Mouse (Mus musculus) macrophage (primary cell): Measurements from ENCODE around the gene Gm49318. TPM values are rescaled to one million over a fixed set of nuclear protein-coding genes. Genes with fewer than 3 reads are reported as not detected.
"Not testable (repeated sequence)": the region's sequence is repeated elsewhere in the genome, so short reads cannot be mapped to it uniquely, and the experiment has no call there.

Source experiments
- H3K27ac ChIP-seq: fragments of 350-480 bp; formaldehyde crosslinking; 2 replicates; pipeline ENCODE4 v1.9.0; 2021
- H3K36me3 ChIP-seq: fragments of 350-480 bp; formaldehyde crosslinking; 2 replicates; pipeline ENCODE4 v1.9.0; 2021; ENCODE audit errors: inconsistent target
- H3K4me3 ChIP-seq: fragments of 350-480 bp; formaldehyde crosslinking; 2 replicates; pipeline ENCODE4 v1.9.0; 2021; ENCODE audit errors: inconsistent target
- H3K79me2 ChIP-seq: fragments of 350-480 bp; formaldehyde crosslinking; 2 replicates; pipeline ENCODE4 v1.9.0; 2021; ENCODE audit errors: inconsistent target
- WGBS: methylation state at CpG from one replicate; pipeline ENCODE4 v1.1.7; 2026; ENCODE audit warnings: inconsistent platforms; ENCODE audit not compliant: missing documents; 5-methylcytosine and 5-hydroxymethylcytosine counted together
- polyA plus RNA-seq: library from polyadenylated mRNA; stranded (reverse); fragments of 250-400 nt; gene quantifications from 3 replicates; pipeline ENCODE4 v1.2.4, GENCODE M21; 2018; ENCODE audit warnings: inconsistent platforms

Gm49318 gene
- polyA plus RNA-seq, 1 experiment from 2014 or later: not detected

DNA sequence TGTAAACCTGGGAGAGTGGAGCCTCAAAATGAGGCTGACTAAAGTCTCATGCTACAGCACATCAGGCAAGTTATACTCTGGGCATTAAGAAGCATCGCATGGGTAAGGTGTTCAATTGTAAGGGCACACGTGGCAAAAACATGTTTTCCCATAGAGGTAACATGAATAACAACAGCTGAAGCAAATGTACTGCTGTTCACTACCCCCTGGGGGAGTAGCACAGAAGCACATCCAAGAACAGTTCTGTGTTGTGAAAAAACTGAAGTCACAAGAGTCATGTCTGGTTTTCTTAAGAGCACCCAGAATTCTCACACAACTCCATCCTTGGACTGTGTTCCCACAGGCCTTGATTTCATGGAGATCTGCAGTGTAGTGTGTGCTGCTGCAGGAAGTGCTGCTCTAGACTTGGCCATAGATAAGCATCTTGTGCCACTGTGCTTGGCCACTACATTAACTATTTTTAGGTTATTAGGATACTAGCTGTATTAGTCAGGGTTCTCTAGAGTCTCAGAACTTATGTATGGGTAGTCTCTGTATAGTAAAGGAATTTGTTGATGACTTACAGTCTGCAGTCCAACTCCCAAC is 16.1 kb upstream of the Gm49318 start:
- no peaks in the 10 kb centered on the region for H3K79me2 ChIP-seq
- no peak overlapping the region for H3K4me3 ChIP-seq
- 85% methylated on average over 2 of the region's 2 CpGs for WGBS
- H3K27ac ChIP-seq: no peak overlapping the region
- H3K36me3 ChIP-seq: no peaks in the 10 kb centered on the region

DNA sequence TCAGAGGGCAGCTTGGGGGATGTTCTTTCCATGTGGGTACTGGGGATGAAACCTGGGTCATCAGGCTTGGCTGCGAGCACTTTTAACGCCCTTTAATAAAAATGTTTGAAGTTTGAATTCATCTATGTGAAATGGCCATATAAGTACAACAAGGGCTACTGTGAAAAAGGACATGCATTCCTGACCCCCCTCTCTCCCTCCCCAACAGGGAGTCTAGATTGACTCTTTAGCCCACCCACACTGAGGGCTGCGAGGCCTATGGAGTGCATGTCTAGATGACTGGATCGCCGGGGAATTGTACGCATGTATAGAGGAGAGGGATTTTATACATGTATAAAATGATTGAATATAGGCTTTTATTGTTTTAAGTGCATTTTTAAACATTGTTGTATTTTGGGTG is 15.0 kb upstream of the Gm49318 start:
- Histone ChIP-seq H3K27ac (no peak overlapping the region; the same call in 1 of the 2 replicates), H3K36me3 (no peaks in the 10 kb centered on the region), H3K79me2 (no peaks in the 10 kb centered on the region), H3K4me3 (peak overlapping the region; percentile 86)
- WGBS: 92% methylated on average over 6 of the region's 6 CpGs

DNA sequence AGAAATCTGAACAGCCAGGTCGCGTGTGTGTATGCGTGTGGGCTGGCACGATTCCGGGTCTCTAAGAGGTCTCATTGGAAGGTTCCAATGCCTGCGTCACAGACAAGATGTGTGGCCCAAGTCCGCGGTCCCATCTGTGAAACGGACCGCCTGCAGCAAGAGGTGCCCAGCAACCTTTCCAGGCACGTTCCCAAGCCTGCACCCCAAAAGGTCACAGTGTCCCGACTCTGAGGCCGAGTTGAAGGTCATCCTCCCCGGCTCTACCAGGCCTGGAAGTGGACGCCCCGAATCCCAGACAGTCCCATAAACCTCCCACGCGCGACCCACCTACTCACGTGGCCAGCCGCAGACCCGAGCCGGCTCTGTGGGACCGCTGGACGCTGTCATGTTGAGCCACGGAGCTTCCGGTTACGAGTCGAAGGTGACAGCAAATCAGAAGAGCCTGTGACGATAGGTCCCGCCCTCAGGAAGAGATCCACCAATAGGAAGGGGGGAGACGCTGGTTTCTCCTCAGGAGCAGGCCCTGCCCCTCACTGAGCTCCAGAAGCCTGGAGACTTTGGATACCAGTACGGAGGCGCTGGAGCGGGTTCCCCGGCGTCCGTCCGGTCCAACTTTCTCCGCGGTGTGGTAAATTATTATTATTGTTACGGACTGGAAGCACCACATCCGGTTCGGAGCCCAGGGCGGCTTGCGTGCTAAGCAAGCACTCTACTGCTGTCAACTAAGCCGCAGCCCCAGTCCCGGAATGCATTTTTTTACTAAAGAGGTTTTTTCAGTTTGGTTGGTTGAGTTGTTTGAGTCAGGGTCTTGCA is 14.2 kb upstream of the Gm49318 start, which contains the start of gene Ecsit:
TSS of gene Ecsit (minus strand) at position 417 of the 813 bp plus-strand sequence.
- H3K27ac ChIP-seq: peak within 1 kb of the TSS; percentile 33
- under 1% methylated on average over 48 of the region's 48 CpGs for WGBS

DNA sequence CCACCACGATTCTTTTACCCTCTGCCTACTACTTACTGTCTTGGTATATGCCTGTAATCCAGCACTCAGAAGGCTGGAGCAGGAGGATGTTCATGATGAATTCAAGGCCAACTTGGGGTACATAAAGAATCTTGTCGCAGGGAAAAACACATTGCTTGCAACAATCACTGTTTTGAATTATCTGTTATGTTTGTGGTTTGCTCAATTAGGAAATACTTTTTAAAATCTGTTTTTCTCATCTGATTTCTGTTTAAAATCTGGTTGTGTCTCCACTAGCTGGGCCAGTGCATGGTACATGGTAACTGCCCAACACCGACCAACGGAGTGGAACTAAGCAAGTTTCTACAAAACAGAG is 13.6 kb upstream of the Gm49318 start:
- 31% methylated on average over 4 of the region's 4 CpGs for WGBS
- Histone ChIP-seq H3K79me2 (no peaks in the 10 kb centered on the region), H3K4me3 (peak overlapping the region; percentile 86), H3K36me3 (no peaks in the 10 kb centered on the region), H3K27ac (peak overlapping the region; percentile 33)

More for the DNA sequence above, 14.2 kb upstream of the Gm49318 start, which contains the start of gene Ecsit:
- H3K4me3 ChIP-seq: peak within 1 kb of the TSS; percentile 86
- no peaks in the 10 kb centered on the region for H3K79me2 ChIP-seq
- H3K36me3 ChIP-seq: no peaks in the 10 kb centered on the region

DNA sequence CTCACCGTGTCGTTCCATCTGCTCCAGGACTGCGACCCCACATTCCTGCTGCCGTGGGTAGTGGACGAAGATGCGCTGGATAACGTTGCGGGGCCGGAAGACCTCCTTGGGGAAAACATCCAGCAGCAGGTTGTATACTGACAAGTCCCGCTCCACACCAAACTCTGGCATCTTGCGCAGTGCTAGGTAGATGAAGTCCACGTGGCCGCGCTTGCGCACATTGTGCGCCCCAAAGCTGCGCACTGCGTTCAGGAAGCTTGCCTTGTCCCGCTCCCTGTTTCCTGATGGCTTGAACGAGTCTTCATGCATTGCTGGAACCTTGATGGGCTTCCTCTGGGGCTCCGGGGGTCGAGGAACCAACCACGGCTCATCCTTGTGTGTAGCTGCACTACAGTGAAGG is 5.2 kb upstream of the Gm49318 start:
- no peaks in the 10 kb centered on the region for H3K79me2 ChIP-seq
- H3K27ac ChIP-seq: no peak overlapping the region
- over 99% methylated on average over 23 of the region's 23 CpGs for WGBS
- H3K36me3 ChIP-seq: 0 out of 2 replicates have a peak, but pooled peaks cover 6% of the 10 kb centered on the region
- H3K4me3 ChIP-seq: no peak overlapping the region

DNA sequence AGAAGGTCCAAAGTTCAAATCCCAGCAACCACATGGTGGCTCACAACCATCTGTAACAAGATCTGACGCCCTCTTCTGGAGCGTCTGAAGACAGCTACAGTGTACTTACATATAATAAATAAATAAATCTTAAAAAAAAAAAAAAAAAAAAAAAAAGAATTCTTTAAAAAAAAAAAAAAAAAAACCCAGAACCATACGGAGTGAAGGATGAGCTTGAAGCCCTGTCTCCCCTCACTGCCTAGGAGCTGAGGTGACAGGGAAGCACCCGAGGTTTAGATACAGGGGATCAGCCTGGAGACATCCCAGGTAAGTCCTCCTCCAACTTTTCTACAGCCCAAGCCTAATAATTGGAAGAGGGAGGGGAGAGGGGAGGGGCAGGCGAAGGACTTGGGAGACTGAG is 4.7 kb upstream of the Gm49318 start:
- 84% methylated on average over 3 of the region's 5 CpGs for WGBS
- not testable (repeated sequence) for H3K36me3 ChIP-seq, H3K79me2 ChIP-seq, H3K4me3 ChIP-seq, H3K27ac ChIP-seq

DNA sequence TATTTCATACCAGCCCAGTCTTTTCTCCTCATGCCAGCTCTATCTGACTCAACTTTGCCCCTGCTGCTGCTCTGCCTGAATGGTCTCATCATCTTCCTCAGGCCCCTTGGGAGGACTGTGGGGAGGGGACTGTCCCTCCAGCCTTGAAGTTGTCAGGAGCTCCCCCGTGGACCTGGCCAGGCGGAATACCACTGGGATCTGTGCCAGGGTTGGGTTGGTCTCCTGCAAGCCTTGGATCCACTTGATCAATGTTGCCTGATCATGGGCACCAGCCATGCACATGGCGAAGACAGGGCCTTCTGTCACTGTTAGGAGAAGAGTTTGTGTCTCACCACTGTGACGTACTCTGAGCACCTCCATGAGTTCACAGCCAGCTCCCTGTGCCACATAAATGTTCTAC is 1.2 kb upstream of the Gm49318 start:
- 100% methylated on average over 4 of the region's 4 CpGs for WGBS

DNA sequence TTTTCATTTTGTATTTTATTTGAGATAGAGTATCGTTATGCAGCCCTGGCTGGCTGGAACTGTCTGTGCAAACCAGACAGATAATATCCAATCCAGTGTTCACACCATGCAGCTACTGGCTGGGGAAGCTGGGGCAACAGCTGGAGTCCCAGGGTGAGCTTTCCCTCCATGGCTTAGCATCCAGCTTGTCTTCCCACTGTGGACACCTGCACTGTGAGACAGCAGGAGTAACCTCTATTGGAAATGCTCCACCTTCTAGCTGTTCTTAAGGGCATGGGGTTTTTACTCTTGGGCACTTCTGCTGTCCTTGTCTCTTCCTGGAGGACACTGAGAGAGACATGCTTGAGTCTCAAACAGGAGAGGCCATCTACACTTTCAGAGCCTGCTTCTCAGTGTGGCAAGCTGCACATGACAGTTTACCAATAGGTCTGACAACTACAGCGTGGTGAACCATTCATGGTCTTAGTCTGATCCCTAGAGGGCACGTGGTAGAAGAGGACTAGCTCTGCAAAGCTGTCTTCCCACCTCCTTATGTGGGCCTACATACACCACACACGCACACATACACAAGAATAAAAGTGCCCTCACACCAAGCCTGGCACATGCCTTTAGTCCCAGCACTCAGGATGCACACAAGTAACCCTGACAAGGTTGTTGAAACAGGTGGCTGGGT is 1.0 kb downstream of the Gm49318 start:
- WGBS: 76% methylated on average over 4 of the region's 4 CpGs
- Histone ChIP-seq H3K27ac (no peak overlapping the region), H3K79me2 (no peaks in the 10 kb centered on the region), H3K4me3 (peak overlapping the region; percentile 21; the same call in 1 of the 2 replicates), H3K36me3 (peaks cover 7% of the 10 kb centered on the region)

More for the DNA sequence above, 1.2 kb upstream of the Gm49318 start:
- Histone ChIP-seq H3K27ac (no peak overlapping the region), H3K36me3 (0 out of 2 replicates have a peak, but pooled peaks cover 6% of the 10 kb centered on the region), H3K4me3 (no peak overlapping the region), H3K79me2 (no peaks in the 10 kb centered on the region)

DNA sequence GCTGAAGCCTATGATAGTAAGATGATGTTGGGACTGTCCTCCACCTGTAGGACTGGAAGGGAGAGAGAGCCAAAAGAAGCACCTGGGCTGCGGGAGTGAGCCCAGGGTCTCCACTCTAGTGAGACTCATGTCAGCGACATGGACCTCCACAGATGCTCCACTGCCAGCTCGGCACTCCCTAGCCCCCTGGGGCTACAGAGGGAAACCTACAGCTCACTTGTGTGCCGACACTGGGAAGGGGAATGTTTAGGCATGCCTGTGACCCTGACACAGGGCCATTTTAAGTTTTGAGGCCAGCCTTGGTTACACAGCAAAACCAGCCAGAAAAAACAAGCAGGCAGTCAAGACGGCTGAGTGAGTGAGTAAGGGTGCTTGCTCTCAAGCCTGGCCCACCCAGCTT is 3.9 kb downstream of the Gm49318 start:
- peaks cover 19% of the 10 kb centered on the region for H3K36me3 ChIP-seq
- WGBS: 98% methylated on average over 5 of the region's 5 CpGs

DNA sequence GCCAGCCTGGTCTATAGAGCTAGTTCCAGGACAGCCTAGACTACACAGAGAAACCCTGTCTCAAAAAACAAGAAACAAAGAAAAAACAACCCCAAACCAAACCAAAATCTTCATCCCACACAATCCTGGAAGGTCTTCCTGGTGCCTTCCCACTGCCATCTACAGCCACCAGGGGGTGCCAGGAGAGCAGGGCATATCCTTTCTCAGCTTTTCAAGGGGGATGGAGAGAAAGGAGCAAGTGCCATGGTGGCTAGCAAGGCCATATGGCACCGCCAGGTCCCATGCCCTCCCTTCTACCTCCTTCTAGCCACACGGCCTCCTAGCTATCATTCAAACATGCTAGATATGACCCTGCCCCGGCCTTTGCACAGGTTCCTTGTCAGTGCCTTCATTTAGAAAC is 4.6 kb downstream of the Gm49318 start:
- no peak overlapping the region for H3K4me3 ChIP-seq
- H3K36me3 ChIP-seq: peaks cover 19% of the 10 kb centered on the region
- WGBS: 87% methylated on average over 3 of the region's 3 CpGs
- no peaks in the 10 kb centered on the region for H3K79me2 ChIP-seq
- no peak overlapping the region for H3K27ac ChIP-seq

More for the DNA sequence above, 3.9 kb downstream of the Gm49318 start:
- H3K79me2 ChIP-seq: no peaks in the 10 kb centered on the region
- H3K27ac ChIP-seq: no peak overlapping the region
- H3K4me3 ChIP-seq: no peak overlapping the region

DNA sequence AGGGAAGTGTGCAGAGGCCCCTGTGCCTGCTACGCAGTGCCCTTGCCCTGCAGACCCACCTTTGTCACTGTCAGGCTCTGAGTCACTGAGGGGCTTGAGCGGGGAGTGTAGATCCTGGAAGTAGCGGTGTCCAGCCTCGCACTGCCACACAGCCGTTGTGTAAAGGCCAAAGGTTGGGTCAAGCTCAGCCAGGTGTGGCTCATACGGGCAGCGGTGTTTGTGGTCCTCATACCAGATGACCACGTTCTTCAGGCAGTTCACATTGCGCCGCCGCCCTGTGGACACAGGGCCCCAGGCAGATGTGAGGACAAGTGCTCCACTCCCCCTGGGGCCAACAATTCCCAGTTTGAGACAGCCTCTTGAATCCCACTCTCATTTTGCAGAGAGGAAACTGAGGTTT is 5.4 kb downstream of the Gm49318 start:
- H3K36me3 ChIP-seq: peaks cover 19% of the 10 kb centered on the region
- 93% methylated on average over 11 of the region's 11 CpGs for WGBS

DNA sequence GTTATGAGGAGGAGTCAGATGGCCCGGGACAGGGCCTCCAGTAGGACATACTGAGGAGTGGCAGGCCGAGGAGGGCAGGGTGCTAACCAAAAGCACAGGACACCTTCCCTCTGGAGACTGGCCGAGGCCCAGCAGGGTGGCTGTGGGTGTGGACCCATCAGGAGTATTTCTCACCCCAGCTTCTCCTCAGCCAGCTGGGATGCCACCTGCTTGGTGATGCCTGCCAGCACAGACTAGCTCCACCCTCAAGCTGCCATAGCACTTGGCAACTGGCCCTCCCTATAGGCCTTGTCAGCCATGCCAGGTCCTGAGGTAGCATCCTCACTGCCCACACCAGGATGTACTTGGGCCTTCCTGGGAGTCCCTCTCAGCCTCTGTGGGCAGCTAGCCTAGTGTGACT is 6.7 kb downstream of the Gm49318 start:
- Histone ChIP-seq H3K4me3 (no peak overlapping the region), H3K27ac (no peak overlapping the region), H3K79me2 (no peaks in the 10 kb centered on the region), H3K36me3 (peaks cover 19% of the 10 kb centered on the region)
- 96% methylated on average over 3 of the region's 3 CpGs for WGBS

More for the DNA sequence above, 5.4 kb downstream of the Gm49318 start:
- no peak overlapping the region for H3K27ac ChIP-seq
- H3K79me2 ChIP-seq: no peaks in the 10 kb centered on the region
- H3K4me3 ChIP-seq: no peak overlapping the region

DNA sequence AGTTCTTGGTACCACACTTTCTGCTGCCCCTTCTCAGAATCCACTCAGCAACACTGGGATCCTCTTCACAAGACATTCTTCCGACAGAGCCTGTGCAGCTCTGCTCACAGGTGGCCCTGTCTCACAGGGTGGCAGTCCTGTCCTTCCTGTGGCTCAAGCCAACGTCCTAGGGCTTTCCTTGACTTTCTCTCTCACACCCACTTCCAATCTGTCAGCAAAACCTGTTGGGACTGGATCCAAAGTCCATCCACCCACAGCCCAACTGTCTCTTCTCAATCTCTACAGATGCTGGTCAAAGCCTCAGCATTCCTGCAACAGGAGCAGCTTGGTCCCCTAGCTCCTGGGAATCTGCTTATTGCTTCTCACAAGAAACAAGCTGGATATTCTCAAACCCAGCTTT is 9.7 kb downstream of the Gm49318 start:
- no peak overlapping the region for H3K4me3 ChIP-seq
- H3K27ac ChIP-seq: no peak overlapping the region
- H3K36me3 ChIP-seq: peaks cover 19% of the 10 kb centered on the region
- no peaks in the 10 kb centered on the region for H3K79me2 ChIP-seq
- WGBS: 95% methylated on average over 2 of the region's 2 CpGs

DNA sequence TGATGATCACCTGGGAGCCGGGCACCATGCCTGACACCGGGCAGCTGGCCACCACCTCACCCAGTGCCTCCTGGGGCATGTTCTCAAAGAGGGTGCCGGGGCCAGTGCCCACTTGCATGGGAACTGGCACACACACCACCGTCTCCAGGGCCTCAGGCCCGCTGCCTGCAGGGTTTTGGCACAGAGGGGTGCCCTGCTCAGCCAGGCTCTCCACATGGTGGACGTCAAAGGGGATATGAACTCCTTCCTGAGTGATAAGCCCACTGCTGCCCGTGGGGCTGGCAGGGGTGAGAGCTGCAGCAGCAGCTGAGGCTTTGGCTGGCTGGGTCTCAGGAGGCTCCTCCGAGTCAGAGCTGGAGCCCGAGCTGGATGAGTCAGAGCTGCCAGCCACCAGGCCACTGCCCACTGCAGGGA is 13.0 kb downstream of the Gm49318 start:
- H3K27ac ChIP-seq: no peak overlapping the region
- no peak overlapping the region for H3K4me3 ChIP-seq
- WGBS: 91% methylated on average over 8 of the region's 9 CpGs
- H3K36me3 ChIP-seq: no peaks in the 10 kb centered on the region
- H3K79me2 ChIP-seq: no peaks in the 10 kb centered on the region

DNA sequence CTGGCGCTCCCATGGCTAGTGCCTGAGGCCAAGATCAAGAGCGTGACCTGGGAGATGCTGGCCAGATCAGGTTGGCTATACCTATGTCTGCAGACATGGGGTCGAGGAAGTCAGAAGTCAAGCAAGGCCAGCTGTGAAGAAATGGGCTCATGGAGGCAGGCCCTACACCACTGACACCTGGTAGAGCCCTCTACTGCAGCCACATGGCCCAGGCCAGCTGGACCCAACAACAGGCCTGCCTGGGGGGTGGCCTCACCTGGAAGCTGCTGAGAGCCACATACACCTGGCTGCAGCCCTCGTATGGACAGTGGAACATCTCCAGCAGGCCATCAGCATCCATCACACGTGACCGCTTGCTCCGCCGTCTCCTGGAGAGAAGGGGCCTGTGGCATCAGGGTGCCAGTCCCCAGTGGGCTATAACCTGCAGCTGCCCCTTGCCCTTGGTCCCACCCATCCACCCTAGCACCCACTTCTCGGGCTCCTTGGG is 14.0 kb downstream of the Gm49318 start:
- Histone ChIP-seq H3K4me3 (no peak overlapping the region), H3K27ac (no peak overlapping the region), H3K36me3 (no peaks in the 10 kb centered on the region), H3K79me2 (no peaks in the 10 kb centered on the region)
- 98% methylated on average over 9 of the region's 9 CpGs for WGBS
